In genomic region chr5:34249132-34249531, GRCm38 (mm10) we compare ENCODE assay signal across 15 mouse cellular contexts. TPM values are rescaled to one million over a fixed set of nuclear protein-coding genes. Genes with fewer than 3 reads are reported as not detected.
"Had no signal": no experiment of that assay in that cellular context is flagged by ENCODE, and none has a peak within 500 bp of the region (broad histone marks: within the 10 kb centered on the region; RNA-seq: fewer than 3 reads in every experiment).

No protein-coding gene starts in this region.

- H3K36me3 ChIP-seq: limb, embryonic 12.5 days; liver, embryonic 13.5 days; midbrain, embryonic 12.5 days had no signal

- H3K27me3 ChIP-seq: limb, embryonic 12.5 days; liver, embryonic 13.5 days; midbrain, embryonic 12.5 days had no signal

- H3K27ac ChIP-seq: limb, embryonic 12.5 days; liver, embryonic 13.5 days; midbrain, embryonic 12.5 days; stomach, postnatal 0 days had no signal

- H3K4me1 ChIP-seq: liver, embryonic 13.5 days had no signal

- H3K4me3 ChIP-seq: limb, embryonic 12.5 days; liver, embryonic 13.5 days; midbrain, embryonic 12.5 days had no signal

- H3K4me2 ChIP-seq: limb, embryonic 12.5 days; liver, embryonic 13.5 days; midbrain, embryonic 12.5 days had no signal

- H3K9me3 ChIP-seq: limb, embryonic 12.5 days; liver, embryonic 13.5 days; midbrain, embryonic 12.5 days had no signal

- ATAC-seq: intestine, postnatal 0 days; midbrain, embryonic 16.5 days had no signal

- H3K9ac ChIP-seq: limb, embryonic 12.5 days; liver, embryonic 13.5 days; midbrain, embryonic 12.5 days had no signal

- DNase-seq: kidney, adult 8-10 months; kidney, postnatal 25 days; layer of hippocampus, adult 9-11 months; layer of hippocampus, postnatal 36 days; liver; liver, embryonic 13.5 days; lung, adult 18-20 months; right cerebral cortex, postnatal 25 days had no signal

RNA-seq across cellular contexts. Expression of gene Zfyve28, which starts 39.1 kb away (rescaled TPM):
- total RNA-seq: megakaryocyte-erythroid progenitor cell, adult 5-6 weeks had no signal

RNA-seq across cellular contexts. Expression of gene Cfap99, which starts 39.3 kb away (rescaled TPM):
- total RNA-seq: megakaryocyte-erythroid progenitor cell, adult 5-6 weeks had no signal
- polyA plus RNA-seq: intestine, postnatal 0 days; kidney, embryonic 16.5 days; limb, embryonic 12.5 days; liver, embryonic 13.5 days; midbrain, embryonic 12.5 days had no signal
